Mouse (Mus musculus): ENCODE measurements around the gene Thpo.

The Thpo gene

GRCm38 (mm10) chr16:20733731-20734730 is at the start of gene Thpo:
Gene Thpo (minus strand): TSS chr16:20734511.
- DNase-seq (ENCODE audit: low spot score) = no peak

DNA sequence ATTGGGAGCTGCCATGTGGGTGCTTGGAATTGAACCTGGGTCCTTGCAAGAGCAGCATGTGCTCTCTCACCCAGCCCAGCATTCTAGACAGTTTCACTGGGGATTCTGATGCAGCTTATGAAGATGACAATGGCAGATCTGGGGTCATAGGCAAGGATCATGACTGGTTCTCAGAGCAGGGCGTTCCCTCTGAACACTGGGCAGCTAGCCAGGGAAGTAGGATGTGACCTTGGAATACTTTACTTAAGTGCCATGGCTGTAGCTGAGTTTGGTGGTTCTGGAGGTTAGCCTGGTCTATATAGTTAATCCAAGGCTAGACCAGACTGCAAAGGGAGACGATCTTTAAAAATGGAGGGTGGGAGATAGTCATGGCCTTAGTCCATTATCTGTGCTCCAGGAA is 49.6 kb upstream of the Thpo start:
- DNase-seq (ENCODE audit: low spot score) = no peak

DNA sequence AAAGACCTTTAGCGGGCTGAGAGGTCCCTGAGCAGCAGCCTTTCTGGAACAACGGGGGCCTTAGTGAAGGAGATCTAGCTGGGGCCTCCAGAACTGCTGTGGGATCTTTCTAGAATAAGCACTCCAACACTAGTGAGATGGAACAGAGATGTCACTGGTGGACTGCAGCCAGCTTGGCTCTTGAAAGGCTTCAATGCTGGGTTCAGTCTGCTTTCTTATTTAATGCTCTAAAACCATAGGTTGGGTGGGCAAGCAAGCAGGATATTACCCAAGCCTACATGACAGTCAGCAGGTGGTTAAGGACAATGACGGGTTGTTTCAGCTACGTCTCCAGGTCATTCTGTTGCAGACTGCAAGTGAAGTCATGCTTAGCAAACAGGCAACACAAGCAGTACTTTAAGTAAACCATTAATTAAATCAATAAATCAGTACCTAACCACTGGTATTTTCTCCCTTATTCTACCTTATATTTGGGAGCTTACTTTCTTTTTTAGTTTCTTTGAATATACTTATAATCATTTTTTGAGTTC is 46.9 kb upstream of the Thpo start:
- no peak for DNase-seq (ENCODE audit: low spot score)

- no peak for DNase-seq (ENCODE audit: low spot score)
Measured at GRCm38 (mm10) chr16:20779846-20780245, 45.5 kb upstream of the Thpo start.

- DNase-seq (ENCODE audit: low spot score) = no peak
Measured at GRCm38 (mm10) chr16:20775021-20775420, 40.7 kb upstream of the Thpo start.

DNA sequence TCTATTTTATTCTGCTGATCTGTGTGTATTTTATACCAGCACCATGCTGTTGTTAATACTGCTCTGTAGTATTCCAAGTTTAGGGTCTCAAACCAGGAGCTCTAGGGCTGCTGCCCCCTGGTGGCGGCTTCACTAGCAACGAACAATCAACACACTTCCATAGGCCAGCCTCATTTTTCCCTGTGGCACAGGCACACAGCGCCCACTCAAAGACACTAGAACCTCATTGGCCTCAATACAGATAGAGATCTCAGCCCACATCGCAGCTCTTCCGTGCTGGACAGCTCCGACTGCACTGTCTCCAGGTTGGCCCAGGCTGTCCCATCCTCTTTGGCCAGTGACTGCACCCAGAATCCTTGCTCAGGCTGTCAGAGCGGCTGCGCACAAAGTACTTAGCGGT is 30.9 kb upstream of the Thpo start:
- peak; percentile 45 for DNase-seq (ENCODE audit: low spot score)

- peak; percentile 83 for DNase-seq (ENCODE audit: low spot score)
Measured at GRCm38 (mm10) chr16:20761681-20762080, 27.4 kb upstream of the Thpo start.

GRCm38 (mm10) chr16:20757385-20757784 is 23.1 kb upstream of the Thpo start:
- no peak for DNase-seq (ENCODE audit: low spot score)

- DNase-seq (ENCODE audit: low spot score) = peak; percentile 89
Measured at GRCm38 (mm10) chr16:20756052-20756451, 21.7 kb upstream of the Thpo start.

GRCm38 (mm10) chr16:20750518-20750917 is 16.2 kb upstream of the Thpo start:
- no peak for DNase-seq (ENCODE audit: low spot score)

DNA sequence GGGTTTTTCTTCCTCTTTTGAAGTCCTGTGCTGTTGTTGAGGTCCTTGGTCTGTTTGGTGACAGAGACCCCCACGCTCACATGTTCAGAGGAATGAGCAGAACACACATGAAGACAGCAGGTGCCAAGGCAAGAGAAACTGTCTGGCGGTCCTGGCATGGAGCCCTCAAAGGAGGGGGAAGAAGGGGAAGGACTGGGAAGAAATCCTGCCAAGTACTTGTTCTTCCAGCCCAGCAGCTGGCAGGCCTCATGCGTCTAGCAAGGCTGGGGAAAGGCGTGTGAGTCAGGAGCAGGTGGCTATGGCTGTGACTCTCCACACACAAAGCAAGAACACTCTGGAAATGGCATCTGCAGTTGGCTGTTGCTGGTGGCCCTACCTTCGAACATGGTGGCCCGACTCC is 12.3 kb upstream of the Thpo start:
- peak; percentile 79 for DNase-seq (ENCODE audit: low spot score)

DNA sequence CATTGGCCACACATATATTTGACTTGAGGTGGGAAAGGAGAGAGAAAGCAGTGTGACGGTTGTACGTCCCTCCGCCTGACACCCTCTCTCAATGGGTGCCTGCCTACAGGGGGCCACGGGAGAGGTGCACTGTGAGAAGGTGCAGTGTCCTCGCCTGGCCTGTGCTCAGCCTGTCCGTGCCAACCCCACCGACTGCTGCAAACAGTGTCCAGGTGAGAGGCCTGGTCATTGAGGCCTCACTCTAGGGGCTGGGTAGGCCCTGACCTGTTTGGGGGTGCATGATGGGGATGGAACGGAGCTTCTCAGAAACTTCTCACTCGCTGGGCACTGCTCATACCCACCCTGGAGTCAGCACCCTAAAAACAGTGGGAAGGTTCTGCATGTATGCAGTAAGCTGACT is 5.5 kb upstream of the Thpo start:
- no peak for DNase-seq (ENCODE audit: low spot score)

DNA sequence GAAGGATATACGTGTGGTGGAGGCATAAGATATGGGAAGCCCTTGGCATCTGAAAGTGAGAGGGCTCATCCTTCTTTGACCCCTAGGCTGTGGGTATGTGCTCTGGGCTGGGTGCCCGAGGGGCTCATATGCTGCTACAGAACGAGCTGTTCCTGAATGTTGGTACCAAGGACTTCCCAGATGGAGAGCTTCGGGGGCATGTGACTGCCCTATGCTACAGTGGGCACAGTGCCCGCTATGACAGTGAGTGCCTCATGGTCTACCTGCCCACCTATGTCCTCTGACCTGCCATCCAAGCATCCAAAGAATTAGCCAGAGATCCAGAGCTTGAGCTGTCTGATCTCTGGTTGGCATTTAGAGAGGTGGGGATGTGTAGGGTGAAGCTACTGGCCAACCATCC is 2.5 kb upstream of the Thpo start:
- no peak for DNase-seq (ENCODE audit: low spot score)

- no peak for DNase-seq (ENCODE audit: low spot score)
Measured at GRCm38 (mm10) chr16:20736168-20736567, 1.9 kb upstream of the Thpo start.

GRCm38 (mm10) chr16:20735651-20736050 is 1.3 kb upstream of the Thpo start:
- no peak for DNase-seq (ENCODE audit: low spot score)

DNA sequence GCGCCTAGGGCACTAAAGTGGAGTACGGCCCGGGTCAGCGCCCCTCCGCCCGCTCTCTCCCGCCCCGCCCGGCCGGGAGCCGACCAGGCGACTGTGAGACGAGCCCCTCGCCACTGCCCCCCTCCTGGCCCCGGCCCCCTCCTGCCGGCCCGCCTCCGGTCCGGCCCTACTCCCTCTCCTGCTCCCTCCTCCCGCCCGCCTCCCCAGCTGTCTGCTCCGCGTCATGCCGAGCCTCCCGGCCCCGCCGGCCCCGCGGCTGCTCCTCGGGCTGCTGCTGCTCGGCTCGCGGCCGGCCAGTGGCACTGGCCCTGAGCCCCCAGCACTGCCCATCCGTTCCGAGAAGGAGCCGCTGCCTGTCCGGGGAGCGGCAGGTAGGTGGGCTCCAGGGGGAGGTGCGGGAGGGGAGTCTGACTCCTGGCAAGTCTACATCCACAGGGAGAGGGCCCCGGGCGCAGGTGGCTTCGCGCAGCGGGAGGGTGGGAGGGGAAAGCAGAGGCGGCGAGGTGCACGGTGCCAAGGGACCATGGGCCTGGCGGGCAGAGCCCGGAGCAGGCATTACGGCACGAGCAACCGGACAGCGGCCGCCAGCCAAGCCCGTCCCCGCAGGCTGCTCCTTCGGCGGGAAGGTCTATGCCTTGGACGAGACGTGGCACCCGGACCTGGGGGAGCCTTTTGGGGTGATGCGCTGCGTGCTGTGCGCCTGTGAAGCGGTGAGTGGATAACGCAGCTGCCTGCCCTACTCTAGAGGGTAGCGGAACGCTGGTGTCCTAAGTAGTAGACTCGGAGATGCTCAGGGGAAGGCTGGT is 1.2 kb downstream of the Thpo start, which contains the start of gene Chrd:
Gene Chrd (plus strand): TSS at position 203 of the 806 bp plus-strand sequence.
- DNase-seq (ENCODE audit: low spot score) = no peak

GRCm38 (mm10) chr16:20732251-20732924 is 1.9 kb downstream of the Thpo start:
- DNase-seq (ENCODE audit: low spot score) = no peak

DNA sequence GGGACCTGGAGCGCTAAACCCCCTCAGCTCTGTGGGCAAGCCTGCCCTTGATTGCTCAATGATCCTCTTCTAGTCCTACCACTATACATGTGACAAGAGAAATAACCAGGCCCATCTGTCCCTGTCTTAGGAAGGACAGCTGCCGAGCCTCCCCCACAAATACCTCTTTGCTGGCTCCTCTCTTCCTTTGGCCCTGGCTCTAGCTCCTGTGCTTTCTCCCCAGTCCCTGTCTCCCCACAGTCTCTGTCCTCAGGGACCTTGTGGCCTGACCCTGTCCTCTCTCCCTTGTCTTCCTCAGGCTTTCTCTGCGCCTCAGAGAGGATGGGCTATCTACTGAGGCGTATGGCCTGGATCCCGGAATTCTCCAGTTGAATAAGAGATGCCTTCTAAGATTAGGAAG is 2.6 kb downstream of the Thpo start:
- no peak for DNase-seq (ENCODE audit: low spot score)

GRCm38 (mm10) chr16:20730293-20730711 is 4.0 kb downstream of the Thpo start:
- DNase-seq (ENCODE audit: low spot score) = peak; percentile 88

DNA sequence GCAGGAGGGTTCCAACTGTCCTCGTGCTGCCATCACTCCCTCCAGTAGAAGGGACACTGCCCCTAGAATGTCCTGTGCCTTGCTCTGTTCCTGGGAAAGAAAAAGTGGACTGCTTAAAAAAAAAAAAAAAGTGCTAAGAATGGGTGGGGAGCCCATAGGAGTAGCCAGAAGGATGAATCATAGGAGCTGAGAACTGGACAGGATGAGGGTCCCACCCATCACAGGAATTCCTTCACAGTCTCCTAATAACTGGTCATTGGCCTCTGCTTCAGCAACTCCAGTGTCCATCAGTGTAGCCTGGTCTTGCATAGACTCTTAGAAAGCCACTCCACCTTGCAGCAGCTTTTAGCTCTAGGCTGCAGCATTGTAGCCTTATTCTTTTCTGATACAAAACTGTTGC is 7.9 kb downstream of the Thpo start:
- no peak for DNase-seq (ENCODE audit: low spot score)

DNA sequence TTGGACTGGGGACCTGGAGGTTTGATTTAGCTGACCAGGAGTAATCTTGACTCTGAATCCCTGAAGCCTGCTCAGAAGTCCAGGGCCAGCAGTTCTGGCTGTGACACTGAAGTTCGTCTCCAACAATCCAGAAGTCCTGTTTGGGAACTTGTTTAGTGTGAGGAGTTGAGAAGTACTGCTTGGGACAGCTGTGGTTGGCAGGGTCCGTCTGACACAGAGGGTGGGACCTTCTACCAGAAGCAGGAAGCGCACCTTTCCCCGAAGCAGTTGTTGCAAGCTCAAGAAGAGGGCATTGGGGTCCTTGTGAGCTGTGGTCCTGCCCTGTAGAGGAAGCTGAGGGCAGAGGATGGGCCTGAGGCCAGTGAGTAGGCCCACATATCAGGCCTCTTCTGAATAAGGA is 8.6 kb downstream of the Thpo start:
- DNase-seq (ENCODE audit: low spot score) = no peak

GRCm38 (mm10) chr16:20725321-20725720 is 9.0 kb downstream of the Thpo start:
- DNase-seq (ENCODE audit: low spot score) = no peak
